ENCODE assay signal across 8 mouse cellular contexts in the genomic region with DNA sequence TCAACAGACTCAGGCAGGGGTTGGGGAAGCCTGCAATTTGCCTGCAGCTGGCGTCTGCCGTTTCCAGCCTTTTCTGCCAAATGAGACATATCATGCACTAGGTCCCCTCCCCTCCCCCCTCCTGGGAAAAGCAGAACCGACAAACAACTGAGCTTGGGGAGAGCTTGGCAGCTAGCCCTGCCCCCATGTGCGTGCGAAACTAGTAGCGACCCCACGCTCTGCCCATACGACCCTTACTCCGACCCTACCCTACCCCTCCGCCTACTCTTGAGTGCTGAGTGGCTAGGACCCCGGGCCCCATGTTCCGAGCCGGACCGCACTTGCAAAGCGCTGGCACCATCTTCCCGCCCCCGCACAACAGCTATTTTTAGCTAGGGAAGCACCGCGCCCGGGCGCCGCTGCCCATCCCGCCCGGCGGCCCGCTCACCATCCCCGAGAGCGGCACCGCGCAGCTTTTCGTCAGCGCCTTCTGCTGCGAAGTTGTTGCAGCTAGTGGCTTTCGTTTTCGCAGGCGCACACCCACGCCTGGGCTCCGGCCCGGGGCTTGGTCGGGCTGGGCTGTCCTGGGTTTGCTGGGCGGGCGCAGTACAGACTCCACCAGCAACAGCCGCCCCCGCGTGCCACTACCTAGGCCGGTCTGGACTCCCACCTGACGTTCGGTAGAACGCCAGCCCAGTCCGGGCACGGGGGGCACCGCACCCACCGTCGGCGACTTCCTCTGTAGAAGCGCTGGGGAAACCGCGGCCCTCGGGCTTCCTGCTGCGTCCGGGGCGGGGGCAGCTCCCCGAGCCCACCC. TPM values are rescaled to one million over a fixed set of nuclear protein-coding genes. Genes with fewer than 3 reads are reported as not detected.
DNase-seq lines count a peak whose midpoint lies in the region; ATAC-seq and TF ChIP-seq lines count a peak whose summit lies in the region.

No protein-coding gene starts in this region.

- intact Hi-C loops in left cerebral cortex, postnatal 14 days (cut with DNase I) = no loop called here

- TF ChIP-seq CTCF in hindbrain, postnatal 0 days (IDR thresholded peaks at IDR 0.05; ENCODE audit: low read depth) = no peak

- H3K27ac ChIP-seq in hindbrain, postnatal 0 days = peak overlapping the region; percentile 81

- H3K9me3 ChIP-seq in hindbrain, postnatal 0 days (ENCODE audit: low read length) = no peaks in the 10 kb centered on the region

- 2% methylated on average over 63 of the region's 63 CpGs for WGBS in hindbrain, postnatal 0 days

- H3K36me3 ChIP-seq in hindbrain, postnatal 0 days (ENCODE audit: insufficient read depth, low read length) = peaks cover 5% of the 10 kb centered on the region; the same call in 1 of the 2 replicates

- peak; percentile 58 for ATAC-seq in hindbrain, postnatal 0 days
- ATAC-seq in megakaryocyte progenitor cell, adult 5-6 weeks (replicated peaks; ENCODE audit: poor library complexity) = peak; percentile 52

- peak overlapping the region; percentile 70 for H3K9ac ChIP-seq in hindbrain, postnatal 0 days (replicated peaks; ENCODE audit: low read length)

- DNase-seq in adrenal gland, adult 18-20 months (ENCODE audit: low spot score in 2 of 2) = peak; percentile 67 to 69
- peak; percentile 57 for DNase-seq in embryo, embryonic 10 days (ENCODE audit: low spot score)
- DNase-seq in gastrocnemius, adult 8-10 months (ENCODE audit: low spot score in 2 of 2) = peak; percentile 48 to 67
- DNase-seq in hindbrain, postnatal 0 days (ENCODE audit: low spot score) = peak; percentile 80
- DNase-seq in left cerebral cortex, postnatal 14 days (ENCODE audit: low spot score in 2 of 2) = peak; percentile 84 to 91
- peak; percentile 85 for DNase-seq in right cerebral cortex, postnatal 25 days
- DNase-seq in urinary bladder, postnatal 4 days (ENCODE audit: low spot score in 2 of 2) = peak; percentile 69 to 77

- peak overlapping the region; percentile 55 for H3K4me3 ChIP-seq in hindbrain, postnatal 0 days (ENCODE audit: low read length)

- peak overlapping the region; percentile 99 for H3K4me2 ChIP-seq in hindbrain, postnatal 0 days (ENCODE audit: low read depth, low read length)

- no peaks in the 10 kb centered on the region for H3K27me3 ChIP-seq in hindbrain, postnatal 0 days (ENCODE audit: insufficient read depth, low read length)

- H3K4me1 ChIP-seq in hindbrain, postnatal 0 days (ENCODE audit: insufficient read depth, low read length) = peaks cover 28% of the 10 kb centered on the region

RNA-seq across cellular contexts. Expression of a gene that starts 23.5 kb away (rescaled TPM):
- 10 to 100 TPM; 10.4 to 10.7 TPM for total RNA-seq in adrenal gland, adult 18-20 months (2021)
- total RNA-seq in gastrocnemius, adult 8-10 months (2022) = 1 to 10 TPM in 1 of 4 experiments, under 1 TPM in 3; 0.53 to 2.1 (median 0.78) TPM
- total RNA-seq in hindbrain, postnatal 0 days (2014; rRNA removed) = 14.4 and 14.9 TPM in 2 replicates
- polyA plus RNA-seq in hindbrain, postnatal 0 days (2015; fragmentation: Nextera tagmentation; extraction: Ambion mirVana) = 11.2 and 11.4 TPM in 2 replicates
- total RNA-seq in left cerebral cortex, postnatal 14 days (2021) = 1 to 10 TPM; 4.3 to 4.8 TPM
- total RNA-seq in megakaryocyte progenitor cell, adult 5-6 weeks (2015) = 0.34 and 0.42 TPM in 2 replicates
- total RNA-seq in megakaryocyte progenitor cell, adult 5-6 weeks (2017) = 0.27 TPM in 1 of 2 replicates, not detected in the other

Comparison
In these comparisons a context has a peak if more than half of its experiments do, and no peak if none do; other contexts are left out.
1. Peak in every context shown above with its lines: DNase-seq, ATAC-seq, H3K4me3 ChIP-seq and H3K27ac ChIP-seq.